In the genomic region with DNA sequence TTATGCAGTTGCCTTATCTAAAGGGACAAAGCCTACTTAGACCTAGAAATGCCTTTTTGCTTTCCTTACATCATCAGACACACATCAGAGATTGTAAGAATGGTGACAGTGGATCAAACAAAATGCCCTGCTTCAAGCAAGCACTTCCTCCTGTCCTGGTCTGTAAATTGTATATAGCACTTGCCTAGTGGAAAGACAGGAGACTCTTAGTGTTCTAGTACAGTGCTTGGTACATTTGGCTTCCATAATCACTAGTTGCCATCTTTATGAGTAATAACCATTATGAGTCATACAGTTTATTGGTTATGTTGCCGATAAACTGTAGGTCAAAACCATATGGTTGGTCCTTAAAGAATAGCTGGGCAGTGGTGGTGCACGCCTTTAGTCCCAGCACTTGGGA, we compare ENCODE assay signal across 22 mouse cellular contexts.
"Had no signal": no experiment of that assay in that cellular context is flagged by ENCODE, and none has a peak within 500 bp of the region (broad histone marks: within the 10 kb centered on the region; RNA-seq: fewer than 3 reads in every experiment).

No protein-coding gene starts in this region.

- H3K9ac ChIP-seq: limb, embryonic 13.5 days; liver, embryonic 12.5 days; liver, embryonic 15.5 days; lung, embryonic 15.5 days; midbrain, embryonic 13.5 days; neural tube, embryonic 13.5 days had no signal

- H3K9me3 ChIP-seq: limb, embryonic 10.5 days; limb, embryonic 13.5 days; liver, embryonic 12.5 days; liver, embryonic 15.5 days; lung, embryonic 15.5 days; megakaryocyte, embryonic 14.5 days; midbrain, embryonic 10.5 days; midbrain, embryonic 13.5 days; neural tube, embryonic 13.5 days had no signal

- H3K4me1 ChIP-seq: limb, embryonic 10.5 days; limb, embryonic 13.5 days; midbrain, embryonic 10.5 days had no signal

- DNase-seq: kidney, adult 9 months; kidney, postnatal 25 days; liver; lung, adult 18-20 months; lung, postnatal 10 days; lung, postnatal 36 days; retina, postnatal 1 day; right cerebral cortex, postnatal 25 days; thymus, adult 2 months; thymus, postnatal 14 days; thymus, postnatal 4 days had no signal

- H3K4me2 ChIP-seq: limb, embryonic 13.5 days; liver, embryonic 12.5 days; liver, embryonic 15.5 days; lung, embryonic 15.5 days; midbrain, embryonic 13.5 days; neural tube, embryonic 13.5 days had no signal

- ATAC-seq: liver, embryonic 12.5 days; midbrain, embryonic 13.5 days; midbrain, embryonic 16.5 days had no signal

- H3K27me3 ChIP-seq: limb, embryonic 13.5 days; liver, embryonic 12.5 days; liver, embryonic 15.5 days; lung, embryonic 15.5 days; megakaryocyte, embryonic 14.5 days; midbrain, embryonic 13.5 days; neural tube, embryonic 13.5 days had no signal

- H3K27ac ChIP-seq: limb, embryonic 10.5 days; limb, embryonic 13.5 days; liver, embryonic 12.5 days; liver, embryonic 15.5 days; lung, embryonic 15.5 days; midbrain, embryonic 10.5 days; midbrain, embryonic 13.5 days; neural tube, embryonic 13.5 days had no signal

- H3K4me3 ChIP-seq: limb, embryonic 10.5 days; limb, embryonic 13.5 days; liver, embryonic 12.5 days; liver, embryonic 15.5 days; lung, embryonic 15.5 days; megakaryocyte, embryonic 14.5 days; midbrain, embryonic 10.5 days; midbrain, embryonic 13.5 days; myocyte; neural tube, embryonic 13.5 days had no signal
